Mouse (Mus musculus): Measurements from ENCODE around the gene Mrap2. TPM values are rescaled to one million over a fixed set of nuclear protein-coding genes. Genes with fewer than 3 reads are reported as not detected.

Gene Mrap2
- polyA plus RNA-seq, 1 experiment from 2014 or later, result not detected

GRCm38 (mm10) chr9:87152641-87153325 lies 8.7 kb downstream of the Mrap2 start:
- WGBS (ENCODE audit: missing documents), result 100% methylated on average over 1 of the region's 1 CpGs
- Histone ChIP-seq H3K79me2 (ENCODE audit: inconsistent target) (no peaks in the 10 kb centered on the region), H3K36me3 (ENCODE audit: inconsistent target) (no peaks in the 10 kb centered on the region), H3K27ac (no peak overlapping the region), H3K4me3 (ENCODE audit: inconsistent target) (no peak overlapping the region)

- Histone ChIP-seq H3K79me2 (ENCODE audit: inconsistent target) (no peaks in the 10 kb centered on the region), H3K4me3 (ENCODE audit: inconsistent target) (no peak overlapping the region), H3K36me3 (ENCODE audit: inconsistent target) (no peaks in the 10 kb centered on the region), H3K27ac (no peak overlapping the region)
- WGBS (ENCODE audit: missing documents), result 89% methylated on average over 4 of the region's 4 CpGs
Observed at GRCm38 (mm10) chr9:87162559-87162958, 18.5 kb downstream of the Mrap2 start.

- WGBS (ENCODE audit: missing documents), result 89% methylated on average over 9 of the region's 9 CpGs
- no peak overlapping the region for H3K27ac ChIP-seq
- no peaks in the 10 kb centered on the region for H3K79me2 ChIP-seq (ENCODE audit: inconsistent target)
- no peaks in the 10 kb centered on the region for H3K36me3 ChIP-seq (ENCODE audit: inconsistent target)
- no peak overlapping the region for H3K4me3 ChIP-seq (ENCODE audit: inconsistent target)
Observed at GRCm38 (mm10) chr9:87167001-87167830, 23.1 kb downstream of the Mrap2 start.

- Histone ChIP-seq H3K36me3 (ENCODE audit: inconsistent target) (no peaks in the 10 kb centered on the region), H3K79me2 (ENCODE audit: inconsistent target) (no peaks in the 10 kb centered on the region), H3K27ac (no peak overlapping the region), H3K4me3 (ENCODE audit: inconsistent target) (no peak overlapping the region)
- WGBS (ENCODE audit: missing documents), result 69% methylated on average over 3 of the region's 3 CpGs
Observed at GRCm38 (mm10) chr9:87168051-87168450, 23.9 kb downstream of the Mrap2 start.

GRCm38 (mm10) chr9:87169144-87169543 lies 25.0 kb downstream of the Mrap2 start:
- WGBS (ENCODE audit: missing documents), result 91% methylated on average over 12 of the region's 12 CpGs
- H3K79me2 ChIP-seq (ENCODE audit: inconsistent target), result no peaks in the 10 kb centered on the region
- no peak overlapping the region for H3K4me3 ChIP-seq (ENCODE audit: inconsistent target)
- no peak overlapping the region for H3K27ac ChIP-seq
- H3K36me3 ChIP-seq (ENCODE audit: inconsistent target), result no peaks in the 10 kb centered on the region

- Histone ChIP-seq H3K79me2 (ENCODE audit: inconsistent target) (no peaks in the 10 kb centered on the region), H3K36me3 (ENCODE audit: inconsistent target) (no peaks in the 10 kb centered on the region), H3K27ac (no peak overlapping the region), H3K4me3 (ENCODE audit: inconsistent target) (no peak overlapping the region)
- WGBS (ENCODE audit: missing documents), result 91% methylated on average over 3 of the region's 3 CpGs
Observed at GRCm38 (mm10) chr9:87170891-87171290, 26.8 kb downstream of the Mrap2 start.

- Histone ChIP-seq H3K36me3 (ENCODE audit: inconsistent target) (no peaks in the 10 kb centered on the region), H3K79me2 (ENCODE audit: inconsistent target) (no peaks in the 10 kb centered on the region), H3K4me3 (ENCODE audit: inconsistent target) (no peak overlapping the region), H3K27ac (peak overlapping the region; percentile 27)
- 56% methylated on average over 3 of the region's 3 CpGs for WGBS (ENCODE audit: missing documents)
Observed at GRCm38 (mm10) chr9:87171517-87171916, 27.4 kb downstream of the Mrap2 start.

GRCm38 (mm10) chr9:87178534-87178933 lies 34.4 kb downstream of the Mrap2 start:
- Histone ChIP-seq H3K4me3 (ENCODE audit: inconsistent target) (no peak overlapping the region), H3K79me2 (ENCODE audit: inconsistent target) (no peaks in the 10 kb centered on the region), H3K36me3 (ENCODE audit: inconsistent target) (no peaks in the 10 kb centered on the region), H3K27ac (no peak overlapping the region)
- 31% methylated on average over 6 of the region's 7 CpGs for WGBS (ENCODE audit: missing documents)

GRCm38 (mm10) chr9:87182231-87182630 lies 38.1 kb downstream of the Mrap2 start:
- H3K79me2 ChIP-seq (ENCODE audit: inconsistent target), result no peaks in the 10 kb centered on the region
- 89% methylated on average over 10 of the region's 10 CpGs for WGBS (ENCODE audit: missing documents)
- H3K4me3 ChIP-seq (ENCODE audit: inconsistent target), result no peak overlapping the region
- no peak overlapping the region for H3K27ac ChIP-seq
- no peaks in the 10 kb centered on the region for H3K36me3 ChIP-seq (ENCODE audit: inconsistent target)

GRCm38 (mm10) chr9:87187336-87187735 lies 43.2 kb downstream of the Mrap2 start:
- Histone ChIP-seq H3K36me3 (ENCODE audit: inconsistent target) (peaks cover 17% of the 10 kb centered on the region), H3K4me3 (ENCODE audit: inconsistent target) (no peak overlapping the region), H3K79me2 (ENCODE audit: inconsistent target) (no peaks in the 10 kb centered on the region), H3K27ac (no peak overlapping the region)
- 91% methylated on average over 4 of the region's 4 CpGs for WGBS (ENCODE audit: missing documents)

GRCm38 (mm10) chr9:87193721-87194120 lies 49.6 kb downstream of the Mrap2 start:
- 100% methylated on average over 1 of the region's 1 CpGs for WGBS (ENCODE audit: missing documents)
- Histone ChIP-seq H3K79me2 (ENCODE audit: inconsistent target) (no peaks in the 10 kb centered on the region), H3K27ac (no peak overlapping the region), H3K4me3 (ENCODE audit: inconsistent target) (no peak overlapping the region), H3K36me3 (ENCODE audit: inconsistent target) (peaks cover 44% of the 10 kb centered on the region)

- no peaks in the 10 kb centered on the region for H3K79me2 ChIP-seq (ENCODE audit: inconsistent target)
- WGBS (ENCODE audit: missing documents), result 99% methylated on average over 3 of the region's 3 CpGs
- no peak overlapping the region for H3K4me3 ChIP-seq (ENCODE audit: inconsistent target)
- H3K27ac ChIP-seq, result no peak overlapping the region
- H3K36me3 ChIP-seq (ENCODE audit: inconsistent target), result peaks cover 33% of the 10 kb centered on the region
Observed at GRCm38 (mm10) chr9:87197277-87197676, 53.2 kb downstream of the Mrap2 start.

GRCm38 (mm10) chr9:87198036-87198435 lies 53.9 kb downstream of the Mrap2 start:
- Histone ChIP-seq H3K36me3 (ENCODE audit: inconsistent target) (peaks cover 31% of the 10 kb centered on the region), H3K79me2 (ENCODE audit: inconsistent target) (no peaks in the 10 kb centered on the region), H3K4me3 (ENCODE audit: inconsistent target) (no peak overlapping the region), H3K27ac (no peak overlapping the region)
- WGBS (ENCODE audit: missing documents), result 96% methylated on average over 6 of the region's 6 CpGs

GRCm38 (mm10) chr9:87200426-87200825 lies 56.3 kb downstream of the Mrap2 start:
- Histone ChIP-seq H3K27ac (no peak overlapping the region), H3K36me3 (ENCODE audit: inconsistent target) (peaks cover 31% of the 10 kb centered on the region), H3K79me2 (ENCODE audit: inconsistent target) (no peaks in the 10 kb centered on the region), H3K4me3 (ENCODE audit: inconsistent target) (no peak overlapping the region)
- 97% methylated on average over 5 of the region's 5 CpGs for WGBS (ENCODE audit: missing documents)

- H3K4me3 ChIP-seq (ENCODE audit: inconsistent target), result no peak overlapping the region
- peaks cover 32% of the 10 kb centered on the region for H3K36me3 ChIP-seq (ENCODE audit: inconsistent target)
- 98% methylated on average over 4 of the region's 4 CpGs for WGBS (ENCODE audit: missing documents)
Observed at GRCm38 (mm10) chr9:87200919-87201318, 56.8 kb downstream of the Mrap2 start.

More at GRCm38 (mm10) chr9:87200919-87201318, 56.8 kb downstream of the Mrap2 start:
- H3K79me2 ChIP-seq (ENCODE audit: inconsistent target), result no peaks in the 10 kb centered on the region
- no peak overlapping the region for H3K27ac ChIP-seq
